Mouse (Mus musculus): ENCODE measurements around the gene Synj2bp. TPM values are rescaled to one million over a fixed set of nuclear protein-coding genes. Genes with fewer than 3 reads are reported as not detected.
A peak's percentile ranks its signal among the peaks of the same experiment; 100 is the strongest.
"Not testable (repeated sequence)": the region's sequence is repeated elsewhere in the genome, so short reads cannot be mapped to it uniquely, and the experiment has no call there.

Gene Synj2bp
- 34.2 and 38.6 TPM in 2 replicates for polyA plus RNA-seq (2016; fragmentation: Nextera tagmentation; extraction: Ambion mirVana)

- Histone ChIP-seq H3K27me3 (ENCODE audit: low read depth, poor library complexity, severe bottlenecking) (no peaks in the 10 kb centered on the region), H3K9me3 (replicated peaks) (no peaks in the 10 kb centered on the region), H3K4me1 (peaks cover 20% of the 10 kb centered on the region), H3K4me3 (peak within 1 kb of the TSS; percentile 87), H3K27ac (replicated peaks) (peak within 1 kb of the TSS; percentile 85), H3K36me3 (no peaks in the 10 kb centered on the region)
- peak; percentile 84 for DNase-seq (ENCODE audit: low spot score)
- WGBS = under 1% methylated on average over 46 of the region's 46 CpGs
Observed at GRCm38 (mm10) chr12:81532316-81533028, at the start of gene Synj2bp, which contains the start of gene Gm20498. Gene Synj2bp (minus strand): TSS chr12:81532911. Gene Gm20498 (minus strand): TSS chr12:81532905.

GRCm38 (mm10) chr12:81568374-81568773 is 35.7 kb upstream of the Synj2bp start, which contains the start of gene Adam21:
Gene Adam21 (minus strand): TSS chr12:81568474.
- no peak for DNase-seq (ENCODE audit: low spot score)
- H3K36me3 ChIP-seq = peaks cover 25% of the 10 kb centered on the region
- no peaks in the 10 kb centered on the region for H3K27me3 ChIP-seq (ENCODE audit: low read depth, poor library complexity, severe bottlenecking)
- no peak within 1 kb of the TSS for H3K4me3 ChIP-seq
- no peaks in the 10 kb centered on the region for H3K9me3 ChIP-seq (replicated peaks)
- WGBS = 89% methylated on average over 1 of the region's 1 CpGs
- H3K27ac ChIP-seq (replicated peaks) = no peak within 1 kb of the TSS
- no peaks in the 10 kb centered on the region for H3K4me1 ChIP-seq

GRCm38 (mm10) chr12:81567931-81568330 is 35.2 kb upstream of the Synj2bp start:
- no peaks in the 10 kb centered on the region for H3K27me3 ChIP-seq (ENCODE audit: low read depth, poor library complexity, severe bottlenecking)
- peaks cover 21% of the 10 kb centered on the region for H3K36me3 ChIP-seq
- no peaks in the 10 kb centered on the region for H3K4me1 ChIP-seq
- no peak for DNase-seq (ENCODE audit: low spot score)
- no peak overlapping the region for H3K27ac ChIP-seq (replicated peaks)
- WGBS = 91% methylated on average over 5 of the region's 5 CpGs
- no peak overlapping the region for H3K4me3 ChIP-seq
- H3K9me3 ChIP-seq (replicated peaks) = no peaks in the 10 kb centered on the region

GRCm38 (mm10) chr12:81564173-81564572 is 31.5 kb upstream of the Synj2bp start:
- Histone ChIP-seq H3K9me3 (replicated peaks) (no peaks in the 10 kb centered on the region), H3K27ac (replicated peaks) (no peak overlapping the region), H3K4me3 (no peak overlapping the region), H3K27me3 (ENCODE audit: low read depth, poor library complexity, severe bottlenecking) (no peaks in the 10 kb centered on the region), H3K4me1 (no peaks in the 10 kb centered on the region), H3K36me3 (no peaks in the 10 kb centered on the region)
- no peak for DNase-seq (ENCODE audit: low spot score)
- 92% methylated on average over 3 of the region's 3 CpGs for WGBS

GRCm38 (mm10) chr12:81549286-81549685 is 16.6 kb upstream of the Synj2bp start:
- DNase-seq (ENCODE audit: low spot score) = no peak
- Histone ChIP-seq H3K9me3 (replicated peaks) (no peaks in the 10 kb centered on the region), H3K4me3 (no peak overlapping the region), H3K27me3 (ENCODE audit: low read depth, poor library complexity, severe bottlenecking) (no peaks in the 10 kb centered on the region), H3K27ac (replicated peaks) (no peak overlapping the region), H3K36me3 (no peaks in the 10 kb centered on the region), H3K4me1 (no peaks in the 10 kb centered on the region)
- 89% methylated on average over 3 of the region's 3 CpGs for WGBS

- DNase-seq (ENCODE audit: low spot score) = no peak
- Histone ChIP-seq H3K4me1 (no peaks in the 10 kb centered on the region), H3K9me3 (replicated peaks) (no peaks in the 10 kb centered on the region), H3K27me3 (ENCODE audit: low read depth, poor library complexity, severe bottlenecking) (no peaks in the 10 kb centered on the region), H3K27ac (replicated peaks) (no peak overlapping the region), H3K36me3 (no peaks in the 10 kb centered on the region), H3K4me3 (no peak overlapping the region)
- 74% methylated on average over 4 of the region's 4 CpGs for WGBS
Observed at GRCm38 (mm10) chr12:81547163-81547562, 14.5 kb upstream of the Synj2bp start.

GRCm38 (mm10) chr12:81533029-81533419 is 313 bp upstream of the Synj2bp start:
- Histone ChIP-seq H3K9me3 (replicated peaks) (no peaks in the 10 kb centered on the region), H3K4me3 (peak overlapping the region; percentile 87), H3K27me3 (ENCODE audit: low read depth, poor library complexity, severe bottlenecking) (no peaks in the 10 kb centered on the region), H3K4me1 (peaks cover 20% of the 10 kb centered on the region), H3K36me3 (no peaks in the 10 kb centered on the region), H3K27ac (replicated peaks) (peak overlapping the region; percentile 85)
- DNase-seq (ENCODE audit: low spot score) = no peak
- WGBS = 42% methylated on average over 4 of the region's 4 CpGs

GRCm38 (mm10) chr12:81530587-81530986 is 2.1 kb downstream of the Synj2bp start:
- not testable (repeated sequence) for H3K9me3 ChIP-seq (replicated peaks); H3K27ac ChIP-seq (replicated peaks); DNase-seq (ENCODE audit: low spot score); H3K36me3 ChIP-seq; H3K27me3 ChIP-seq (ENCODE audit: low read depth, poor library complexity, severe bottlenecking); H3K4me3 ChIP-seq
- WGBS = 67% methylated on average over 8 of the region's 8 CpGs
- peaks cover 20% of the 10 kb centered on the region for H3K4me1 ChIP-seq

GRCm38 (mm10) chr12:81496906-81497305 is 35.8 kb downstream of the Synj2bp start:
- H3K27me3 ChIP-seq (ENCODE audit: low read depth, poor library complexity, severe bottlenecking); H3K27ac ChIP-seq (replicated peaks); DNase-seq (ENCODE audit: low spot score); H3K9me3 ChIP-seq (replicated peaks); H3K4me1 ChIP-seq; H3K4me3 ChIP-seq: not testable (repeated sequence)
- 94% methylated on average over 9 of the region's 9 CpGs for WGBS
- peaks cover 38% of the 10 kb centered on the region for H3K36me3 ChIP-seq

- WGBS = 94% methylated on average over 5 of the region's 5 CpGs
- no peaks in the 10 kb centered on the region for H3K9me3 ChIP-seq (replicated peaks)
- no peak for DNase-seq (ENCODE audit: low spot score)
Observed at GRCm38 (mm10) chr12:81490491-81490890, 42.2 kb downstream of the Synj2bp start.

GRCm38 (mm10) chr12:81485311-81485710 is 47.4 kb downstream of the Synj2bp start:
- no peak for DNase-seq (ENCODE audit: low spot score)
- Histone ChIP-seq H3K4me3 (peak overlapping the region; percentile 71), H3K4me1 (peaks cover 8% of the 10 kb centered on the region; the same call in 1 of the 2 replicates), H3K27ac (replicated peaks) (peak overlapping the region; percentile 92), H3K9me3 (replicated peaks) (no peaks in the 10 kb centered on the region), H3K36me3 (no peaks in the 10 kb centered on the region), H3K27me3 (ENCODE audit: low read depth, poor library complexity, severe bottlenecking) (no peaks in the 10 kb centered on the region)
- 40% methylated on average over 6 of the region's 6 CpGs for WGBS

More at GRCm38 (mm10) chr12:81490491-81490890, 42.2 kb downstream of the Synj2bp start:
- Histone ChIP-seq H3K4me3 (no peak overlapping the region), H3K27me3 (ENCODE audit: low read depth, poor library complexity, severe bottlenecking) (no peaks in the 10 kb centered on the region), H3K36me3 (peaks cover 13% of the 10 kb centered on the region), H3K4me1 (no peaks in the 10 kb centered on the region), H3K27ac (replicated peaks) (no peak overlapping the region)

GRCm38 (mm10) chr12:81484727-81485191 is 48.0 kb downstream of the Synj2bp start, which contains the start of gene Cox16:
Gene Cox16 (minus strand): TSS chr12:81485127.
- peak within 1 kb of the TSS; percentile 92 for H3K27ac ChIP-seq (replicated peaks)
- peak; percentile 89 for DNase-seq (ENCODE audit: low spot score)
- peaks cover 8% of the 10 kb centered on the region; the same call in 1 of the 2 replicates for H3K4me1 ChIP-seq
- peak within 1 kb of the TSS; percentile 71 for H3K4me3 ChIP-seq
- under 1% methylated on average over 31 of the region's 31 CpGs for WGBS
- H3K27me3 ChIP-seq (ENCODE audit: low read depth, poor library complexity, severe bottlenecking) = no peaks in the 10 kb centered on the region
- H3K9me3 ChIP-seq (replicated peaks) = no peaks in the 10 kb centered on the region
- H3K36me3 ChIP-seq = 0 out of 2 replicates have a peak, but pooled peaks cover under 1% of the 10 kb centered on the region

- Histone ChIP-seq H3K4me1 (peaks cover 8% of the 10 kb centered on the region; the same call in 1 of the 2 replicates), H3K9me3 (replicated peaks) (no peaks in the 10 kb centered on the region), H3K4me3 (peak overlapping the region; percentile 71), H3K27ac (replicated peaks) (peak overlapping the region; percentile 92), H3K36me3 (0 out of 2 replicates have a peak, but pooled peaks cover 5% of the 10 kb centered on the region), H3K27me3 (ENCODE audit: low read depth, poor library complexity, severe bottlenecking) (no peaks in the 10 kb centered on the region)
- WGBS = 7% methylated on average over 7 of the region's 7 CpGs
- DNase-seq (ENCODE audit: low spot score) = no peak
Observed at GRCm38 (mm10) chr12:81484212-81484611, 48.5 kb downstream of the Synj2bp start.

Measured in midbrain, embryonic 10.5 days (tissue).